Mouse (Mus musculus): ENCODE results near the gene Usp2.
A peak's percentile ranks its signal among the peaks of the same experiment; 100 is the strongest.

Gene Usp2

GRCm38 (mm10) chr9:44075996-44076763 lies 9.4 kb downstream of the Usp2 start:
- DNase-seq (ENCODE audit: low read depth): no peak

GRCm38 (mm10) chr9:44076764-44077120 lies 9.9 kb downstream of the Usp2 start:
- peak; percentile 59 for DNase-seq (ENCODE audit: low read depth)

DNA sequence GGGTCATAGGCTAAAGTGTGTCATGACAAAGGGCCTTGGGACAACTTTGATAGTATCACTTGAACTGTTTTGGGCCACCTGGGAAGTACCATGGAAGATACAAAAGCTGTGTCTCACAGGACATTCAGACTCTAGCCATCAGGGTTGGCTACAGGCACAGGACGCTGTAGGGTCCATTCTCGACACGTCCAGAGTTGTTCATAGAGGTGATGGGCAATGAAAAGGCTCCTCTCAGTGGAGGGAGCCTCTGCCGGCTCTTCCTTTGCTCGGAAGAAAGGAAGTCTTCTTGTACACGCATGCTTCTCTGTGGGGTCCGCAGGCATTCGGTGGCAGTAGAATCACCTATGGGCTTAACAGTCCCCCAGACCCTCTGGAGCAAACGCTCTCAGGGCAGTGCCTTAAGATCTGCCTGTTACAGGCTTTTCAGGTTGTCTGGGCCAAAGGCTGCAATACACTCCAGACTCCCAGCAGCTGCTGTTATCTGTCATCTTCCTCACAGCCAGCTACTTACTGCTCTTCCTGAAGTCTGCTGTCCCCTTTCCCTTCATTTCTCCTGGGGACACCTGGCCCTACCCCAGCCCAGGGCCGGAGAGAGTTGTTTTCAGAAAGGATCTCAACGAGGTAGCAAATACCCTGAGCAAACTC lies 10.6 kb downstream of the Usp2 start:
- DNase-seq (ENCODE audit: low read depth): no peak

GRCm38 (mm10) chr9:44078136-44078797 lies 11.4 kb downstream of the Usp2 start:
- no peak for DNase-seq (ENCODE audit: low read depth)

GRCm38 (mm10) chr9:44078955-44079756 lies 12.3 kb downstream of the Usp2 start:
- no peak for DNase-seq (ENCODE audit: low read depth)

GRCm38 (mm10) chr9:44079997-44080780 lies 13.4 kb downstream of the Usp2 start:
- DNase-seq (ENCODE audit: low read depth): no peak

GRCm38 (mm10) chr9:44080953-44081352 lies 14.1 kb downstream of the Usp2 start:
- no peak for DNase-seq (ENCODE audit: low read depth)

GRCm38 (mm10) chr9:44081581-44081980 lies 14.8 kb downstream of the Usp2 start:
- DNase-seq (ENCODE audit: low read depth): no peak

DNA sequence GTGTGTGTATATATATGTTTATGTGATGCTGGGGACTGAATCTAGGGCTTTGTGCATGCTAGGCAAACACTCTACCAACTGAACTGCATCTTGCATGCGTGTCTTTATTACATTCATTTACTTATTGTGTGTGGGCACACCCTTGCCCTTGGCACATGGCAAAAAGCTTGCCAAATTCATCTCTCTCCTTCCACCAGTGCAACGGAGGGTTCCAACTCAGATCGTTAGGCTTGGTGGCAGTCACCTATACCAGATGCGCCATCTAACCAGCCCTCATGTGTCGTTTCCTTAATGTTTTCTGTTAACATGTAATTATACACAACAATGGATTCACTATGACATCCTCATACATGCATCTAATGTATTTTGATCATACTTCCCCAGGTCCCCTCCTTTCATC lies 15.4 kb downstream of the Usp2 start:
- DNase-seq (ENCODE audit: low read depth): no peak

GRCm38 (mm10) chr9:44083392-44084121 lies 16.7 kb downstream of the Usp2 start:
- no peak for DNase-seq (ENCODE audit: low read depth)

- DNase-seq (ENCODE audit: low read depth): no peak
These were observed 17.4 kb downstream of the Usp2 start for GRCm38 (mm10) chr9:44084236-44084635.

DNA sequence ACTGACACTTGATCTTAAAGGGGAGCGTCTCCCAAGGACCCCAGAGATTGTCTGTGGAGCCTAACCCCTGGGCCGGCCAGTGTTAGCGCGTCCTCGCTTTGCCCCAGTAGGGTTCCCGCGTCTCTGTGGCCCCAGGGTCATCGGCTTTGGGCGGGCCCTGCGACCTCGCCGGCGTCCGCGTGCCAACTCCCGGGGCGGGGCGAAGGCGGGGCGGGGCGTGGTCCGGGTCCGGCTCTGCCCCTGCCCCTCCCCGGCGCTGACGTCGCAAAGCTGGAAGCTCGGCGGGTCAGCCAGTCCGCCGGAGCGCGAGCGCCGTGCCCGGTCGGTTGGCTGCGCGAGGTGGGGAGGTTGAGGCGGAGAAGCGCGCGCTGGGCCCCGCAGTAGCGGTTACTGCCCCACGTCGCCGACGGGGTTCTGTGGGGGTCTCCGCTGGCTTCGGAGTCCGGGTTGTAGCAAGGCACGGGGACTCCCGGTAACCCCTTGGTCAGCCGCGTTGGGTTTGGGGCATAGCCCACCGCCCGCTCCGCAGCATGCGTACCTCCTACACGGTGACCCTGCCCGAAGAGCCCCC lies 17.9 kb downstream of the Usp2 start:
- peak; percentile 63 for DNase-seq (ENCODE audit: low read depth)

DNA sequence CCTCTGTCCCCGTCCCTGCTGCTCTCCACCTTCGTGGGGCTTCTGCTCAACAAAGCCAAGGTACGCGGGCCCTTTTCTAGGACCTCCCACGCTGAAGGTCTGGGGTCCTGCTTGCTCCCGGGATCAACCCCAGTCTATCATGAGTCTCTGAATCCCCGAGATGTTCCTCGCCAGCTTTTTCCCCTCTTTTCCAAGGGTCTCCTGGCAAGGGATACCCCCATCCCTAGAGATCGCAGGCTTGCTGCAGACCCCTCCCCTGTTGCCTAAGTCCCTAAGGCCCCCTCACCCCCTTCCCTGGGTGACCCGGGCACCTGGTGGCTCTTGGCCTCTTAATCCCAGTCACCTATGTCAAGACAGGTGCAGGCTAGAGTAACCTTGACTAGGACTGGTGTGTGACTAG lies 18.5 kb downstream of the Usp2 start:
- DNase-seq (ENCODE audit: low read depth): no peak

DNA sequence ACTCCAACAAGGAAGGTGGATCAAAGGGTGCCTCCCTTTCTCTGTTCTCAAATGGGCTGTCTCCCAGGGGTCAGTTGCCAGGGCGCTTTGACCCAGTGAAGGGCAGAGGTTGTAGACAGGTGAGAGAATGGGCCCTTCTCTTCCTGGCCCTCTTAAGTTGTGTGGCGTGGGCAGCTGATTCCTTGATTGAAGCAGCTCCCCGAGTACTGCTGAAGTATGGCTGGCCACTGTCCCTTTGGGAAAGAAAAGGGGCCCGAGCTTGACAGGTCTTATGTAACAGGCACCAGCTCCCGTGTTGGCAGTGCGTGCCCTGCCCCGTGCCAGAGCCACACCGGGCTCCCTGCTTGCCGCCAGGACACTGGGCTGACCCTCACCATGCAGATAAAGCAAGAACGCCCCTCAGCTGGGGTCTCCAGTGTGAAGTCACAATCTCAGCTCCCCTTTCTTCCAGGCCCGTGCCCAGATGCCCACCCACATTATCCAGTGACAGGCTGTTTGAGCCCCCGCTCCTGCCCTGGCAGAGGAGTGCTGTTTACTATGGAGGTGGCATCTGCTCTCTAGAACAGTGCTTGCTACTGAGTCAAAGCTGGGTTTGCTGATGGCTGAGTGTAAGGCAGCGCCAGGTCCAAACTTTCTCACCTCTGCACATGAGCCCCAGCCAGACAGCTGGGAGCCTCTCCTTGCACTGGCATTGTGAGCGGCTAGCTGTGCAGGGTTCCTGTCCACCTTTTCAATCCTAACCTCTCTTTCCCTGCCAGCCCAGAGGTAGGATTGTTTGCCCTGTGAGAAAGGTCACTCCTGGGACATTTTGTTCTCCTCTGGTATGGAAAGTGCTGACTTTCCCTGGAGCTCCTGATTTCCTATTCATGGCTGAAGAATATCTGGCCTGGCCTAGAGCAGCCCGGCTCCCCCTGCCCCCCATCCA lies 19.2 kb downstream of the Usp2 start:
- no peak for DNase-seq (ENCODE audit: low read depth)

- DNase-seq (ENCODE audit: low read depth): no peak
These were observed 20.1 kb downstream of the Usp2 start for GRCm38 (mm10) chr9:44086960-44087359.

DNA sequence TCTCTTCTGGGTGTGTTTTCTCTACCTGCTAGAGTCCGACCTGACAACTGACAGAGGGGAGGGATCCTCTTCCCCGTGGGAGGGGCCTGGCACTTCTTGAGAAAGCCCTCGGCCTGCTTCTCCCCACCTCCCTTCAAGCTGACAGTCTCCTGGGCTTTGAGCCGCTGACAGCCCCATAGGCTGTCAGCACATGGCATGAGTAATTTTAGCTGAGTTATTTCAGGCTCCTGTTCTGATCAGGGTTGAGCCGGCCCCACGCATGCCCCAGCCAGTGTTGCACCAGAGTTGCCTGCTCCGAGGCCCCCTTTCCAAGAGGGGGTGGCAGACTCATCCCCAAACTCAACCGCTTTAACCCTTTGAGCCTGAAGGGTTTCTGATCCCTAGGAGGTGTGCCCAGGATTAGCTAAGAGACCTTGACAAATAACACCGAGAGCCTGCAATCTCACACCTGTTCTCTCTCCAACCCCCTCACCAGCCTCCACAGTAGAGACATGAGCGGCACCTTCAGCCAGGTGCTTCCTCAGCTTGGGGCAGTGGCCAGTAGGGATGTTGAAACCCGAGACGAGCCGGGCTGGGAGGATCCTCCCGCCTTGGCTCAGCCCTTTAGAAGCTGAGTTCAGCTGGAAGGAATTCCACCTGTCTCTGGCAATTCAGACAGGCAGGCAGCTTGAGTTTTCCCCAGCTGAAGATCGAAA lies 21.1 kb downstream of the Usp2 start:
- no peak for DNase-seq (ENCODE audit: low read depth)

DNA sequence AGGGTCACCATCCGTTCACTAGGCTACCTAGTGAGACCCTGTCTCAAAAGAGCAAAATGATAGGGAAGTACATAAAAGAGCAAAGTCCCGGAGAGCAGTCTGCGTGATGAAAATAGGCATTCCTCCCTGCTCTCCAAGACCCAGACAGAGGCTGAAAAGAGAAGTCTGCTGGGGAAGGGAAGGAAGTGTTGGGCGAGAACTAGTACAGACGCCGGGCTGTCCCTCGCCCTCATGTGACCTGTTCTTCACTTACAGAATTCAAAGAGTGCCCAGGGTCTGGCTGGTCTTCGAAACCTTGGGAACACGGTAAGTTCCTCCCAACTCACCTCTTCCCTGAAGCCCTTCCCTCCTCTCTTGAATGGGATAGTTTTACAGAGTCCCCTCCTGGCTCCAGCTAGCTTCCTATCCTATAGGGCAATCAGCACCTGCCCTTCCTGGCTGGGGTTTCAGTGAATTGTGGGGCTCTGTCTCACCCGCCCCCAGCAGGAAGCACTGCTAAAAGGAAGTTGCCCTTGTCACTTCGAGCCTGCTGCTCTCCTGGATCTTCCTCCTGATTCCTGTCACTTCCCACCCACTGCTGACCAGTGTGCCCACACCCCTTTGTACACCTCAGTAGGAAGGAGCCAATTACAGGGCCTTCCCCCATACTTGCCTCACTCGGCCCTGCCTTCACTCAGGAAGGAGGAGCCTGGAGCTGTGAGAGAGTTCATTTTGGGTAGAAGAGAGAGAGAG lies 22.2 kb downstream of the Usp2 start:
- DNase-seq (ENCODE audit: low read depth): no peak
